Mouse (Mus musculus): ENCODE measurements around the gene Mus81. TPM values are rescaled to one million over a fixed set of nuclear protein-coding genes. Genes with fewer than 3 reads are reported as not detected.
A peak's percentile ranks its signal among the peaks of the same experiment; 100 is the strongest.

Mus81 gene
- polyA plus RNA-seq, 1 experiment from 2014 or later = 42.5 TPM

- H3K36me3 ChIP-seq = peaks cover 61% of the 10 kb centered on the region
- 40% methylated on average over 15 of the region's 15 CpGs for WGBS
- H3K9ac ChIP-seq = peak overlapping the region; percentile 65
- H3K4me3 ChIP-seq = peak overlapping the region; percentile 29
- H3K4me1 ChIP-seq = peaks cover 25% of the 10 kb centered on the region
- 0 out of 2 replicates have a peak, but pooled peaks have one; percentile 29 for ATAC-seq (ENCODE audit: insufficient number of reproducible peaks, insufficient read depth, low FRiP score, low TSS enrichment, low read depth)
- peak overlapping the region; percentile 44; the same call in 1 of the 2 replicates for H3K27ac ChIP-seq
- H3K4me2 ChIP-seq = peak overlapping the region; percentile 63
- peaks cover 4% of the 10 kb centered on the region; the same call in 1 of the 2 replicates for H3K27me3 ChIP-seq
- no peaks in the 10 kb centered on the region for H3K9me3 ChIP-seq
These were observed 24.2 kb downstream of the Mus81 start for GRCm38 (mm10) chr19:5463791-5464562.

- WGBS = 86% methylated on average over 9 of the region's 9 CpGs
- no peak for ATAC-seq (ENCODE audit: insufficient number of reproducible peaks, insufficient read depth, low FRiP score, low TSS enrichment, low read depth)
- peaks cover 22% of the 10 kb centered on the region for H3K4me1 ChIP-seq
These were observed 25.0 kb downstream of the Mus81 start for GRCm38 (mm10) chr19:5463212-5463611.

GRCm38 (mm10) chr19:5461411-5461810 lies 26.8 kb downstream of the Mus81 start:
- Histone ChIP-seq H3K9me3 (no peaks in the 10 kb centered on the region), H3K9ac (peak overlapping the region; percentile 79), H3K36me3 (peaks cover 45% of the 10 kb centered on the region), H3K4me1 (peaks cover 30% of the 10 kb centered on the region), H3K27me3 (peaks cover 7% of the 10 kb centered on the region; the same call in 1 of the 2 replicates), H3K27ac (no peak overlapping the region), H3K4me3 (peak overlapping the region; percentile 68), H3K4me2 (peak overlapping the region; percentile 91)
- 85% methylated on average over 6 of the region's 6 CpGs for WGBS
- no peak for ATAC-seq (ENCODE audit: insufficient number of reproducible peaks, insufficient read depth, low FRiP score, low TSS enrichment, low read depth)

More at GRCm38 (mm10) chr19:5463212-5463611, 25.0 kb downstream of the Mus81 start:
- no peak overlapping the region for H3K9ac ChIP-seq
- peaks cover 61% of the 10 kb centered on the region for H3K36me3 ChIP-seq
- no peaks in the 10 kb centered on the region for H3K9me3 ChIP-seq
- no peak overlapping the region for H3K4me2 ChIP-seq
- H3K27me3 ChIP-seq = peaks cover 7% of the 10 kb centered on the region; the same call in 1 of the 2 replicates
- no peak overlapping the region for H3K4me3 ChIP-seq
- no peak overlapping the region for H3K27ac ChIP-seq

- Histone ChIP-seq H3K4me3 (peak within 1 kb of the TSS; percentile 68), H3K9me3 (no peaks in the 10 kb centered on the region), H3K4me1 (peaks cover 39% of the 10 kb centered on the region), H3K36me3 (peaks cover 35% of the 10 kb centered on the region), H3K27me3 (peaks cover 7% of the 10 kb centered on the region; the same call in 1 of the 2 replicates), H3K4me2 (peak within 1 kb of the TSS; percentile 91), H3K27ac (peak within 1 kb of the TSS; percentile 70), H3K9ac (peak within 1 kb of the TSS; percentile 79)
- WGBS = under 1% methylated on average over 32 of the region's 32 CpGs
- 0 out of 2 replicates have a peak, but pooled peaks have one; percentile 53 for ATAC-seq (ENCODE audit: insufficient number of reproducible peaks, insufficient read depth, low FRiP score, low TSS enrichment, low read depth)
These were observed 27.7 kb downstream of the Mus81 start, which contains the start of gene Fibp for GRCm38 (mm10) chr19:5460465-5460911. Gene Fibp (plus strand): TSS chr19:5460615.

- peaks cover 7% of the 10 kb centered on the region; the same call in 1 of the 2 replicates for H3K27me3 ChIP-seq
- H3K9ac ChIP-seq = peak overlapping the region; percentile 79
- peak overlapping the region; percentile 70; the same call in 1 of the 2 replicates for H3K27ac ChIP-seq
- H3K36me3 ChIP-seq = peaks cover 30% of the 10 kb centered on the region
- no peaks in the 10 kb centered on the region for H3K9me3 ChIP-seq
- 37% methylated on average over 3 of the region's 3 CpGs for WGBS
- peak overlapping the region; percentile 91 for H3K4me2 ChIP-seq
- H3K4me3 ChIP-seq = peak overlapping the region; percentile 68
- H3K4me1 ChIP-seq = peaks cover 45% of the 10 kb centered on the region
- ATAC-seq (ENCODE audit: insufficient number of reproducible peaks, insufficient read depth, low FRiP score, low TSS enrichment, low read depth) = no peak
These were observed 28.3 kb downstream of the Mus81 start for GRCm38 (mm10) chr19:5459896-5460295.

GRCm38 (mm10) chr19:5459019-5459418 lies 29.2 kb downstream of the Mus81 start:
- no peak for ATAC-seq (ENCODE audit: insufficient number of reproducible peaks, insufficient read depth, low FRiP score, low TSS enrichment, low read depth)
- Histone ChIP-seq H3K27ac (no peak overlapping the region), H3K36me3 (peaks cover 31% of the 10 kb centered on the region), H3K27me3 (peaks cover 7% of the 10 kb centered on the region; the same call in 1 of the 2 replicates), H3K4me3 (no peak overlapping the region), H3K4me2 (no peak overlapping the region), H3K4me1 (peaks cover 44% of the 10 kb centered on the region), H3K9ac (no peak overlapping the region), H3K9me3 (no peaks in the 10 kb centered on the region)
- 70% methylated on average over 7 of the region's 7 CpGs for WGBS

GRCm38 (mm10) chr19:5457746-5458442 lies 30.3 kb downstream of the Mus81 start, which contains the start of gene Ccdc85b:
Gene Ccdc85b (minus strand): TSS chr19:5457894.
- Histone ChIP-seq H3K9me3 (no peaks in the 10 kb centered on the region), H3K4me1 (peaks cover 40% of the 10 kb centered on the region), H3K9ac (peak within 1 kb of the TSS; percentile 76), H3K27ac (peak within 1 kb of the TSS; percentile 87), H3K4me3 (peak within 1 kb of the TSS; percentile 74), H3K27me3 (peaks cover 7% of the 10 kb centered on the region; the same call in 1 of the 2 replicates), H3K4me2 (peak within 1 kb of the TSS; percentile 99), H3K36me3 (peaks cover 24% of the 10 kb centered on the region)
- ATAC-seq (ENCODE audit: insufficient number of reproducible peaks, insufficient read depth, low FRiP score, low TSS enrichment, low read depth) = no peak
- 17% methylated on average over 14 of the region's 14 CpGs for WGBS

GRCm38 (mm10) chr19:5456922-5457745 lies 31.1 kb downstream of the Mus81 start:
- peaks cover 40% of the 10 kb centered on the region for H3K4me1 ChIP-seq
- H3K27me3 ChIP-seq = peaks cover 7% of the 10 kb centered on the region; the same call in 1 of the 2 replicates
- WGBS = under 1% methylated on average over 70 of the region's 70 CpGs
- peak overlapping the region; percentile 76 for H3K9ac ChIP-seq
- H3K27ac ChIP-seq = peak overlapping the region; percentile 87
- H3K4me3 ChIP-seq = peak overlapping the region; percentile 74
- peaks cover 17% of the 10 kb centered on the region for H3K36me3 ChIP-seq
- H3K9me3 ChIP-seq = no peaks in the 10 kb centered on the region
- ATAC-seq (ENCODE audit: insufficient number of reproducible peaks, insufficient read depth, low FRiP score, low TSS enrichment, low read depth) = peak; percentile 84
- H3K4me2 ChIP-seq = peak overlapping the region; percentile 99

GRCm38 (mm10) chr19:5456241-5456921 lies 31.8 kb downstream of the Mus81 start:
- peak overlapping the region; percentile 87 for H3K27ac ChIP-seq
- H3K4me1 ChIP-seq = peaks cover 36% of the 10 kb centered on the region
- H3K9ac ChIP-seq = peak overlapping the region; percentile 76
- H3K36me3 ChIP-seq = peaks cover 13% of the 10 kb centered on the region; the same call in 1 of the 2 replicates
- H3K27me3 ChIP-seq = peaks cover 9% of the 10 kb centered on the region
- WGBS = 5% methylated on average over 26 of the region's 26 CpGs
- ATAC-seq (ENCODE audit: insufficient number of reproducible peaks, insufficient read depth, low FRiP score, low TSS enrichment, low read depth) = 0 out of 2 replicates have a peak, but pooled peaks have one; percentile 8
- H3K4me3 ChIP-seq = peak overlapping the region; percentile 74
- H3K4me2 ChIP-seq = peak overlapping the region; percentile 99
- no peaks in the 10 kb centered on the region for H3K9me3 ChIP-seq

GRCm38 (mm10) chr19:5455568-5455967 lies 32.6 kb downstream of the Mus81 start:
- H3K9me3 ChIP-seq = no peaks in the 10 kb centered on the region
- H3K36me3 ChIP-seq = peaks cover 13% of the 10 kb centered on the region; the same call in 1 of the 2 replicates
- peak overlapping the region; percentile 99 for H3K4me2 ChIP-seq
- H3K4me1 ChIP-seq = peaks cover 30% of the 10 kb centered on the region
- H3K4me3 ChIP-seq = peak overlapping the region; percentile 74
- no peak overlapping the region for H3K27ac ChIP-seq
- H3K9ac ChIP-seq = peak overlapping the region; percentile 61; the same call in 1 of the 2 replicates
- no peak for ATAC-seq (ENCODE audit: insufficient number of reproducible peaks, insufficient read depth, low FRiP score, low TSS enrichment, low read depth)
- H3K27me3 ChIP-seq = peaks cover 14% of the 10 kb centered on the region
- 49% methylated on average over 8 of the region's 8 CpGs for WGBS

Data from embryonic facial prominence, embryonic 13.5 days (tissue).